Mouse (Mus musculus): ENCODE results near the gene Dnajb12.

Gene Dnajb12

DNA sequence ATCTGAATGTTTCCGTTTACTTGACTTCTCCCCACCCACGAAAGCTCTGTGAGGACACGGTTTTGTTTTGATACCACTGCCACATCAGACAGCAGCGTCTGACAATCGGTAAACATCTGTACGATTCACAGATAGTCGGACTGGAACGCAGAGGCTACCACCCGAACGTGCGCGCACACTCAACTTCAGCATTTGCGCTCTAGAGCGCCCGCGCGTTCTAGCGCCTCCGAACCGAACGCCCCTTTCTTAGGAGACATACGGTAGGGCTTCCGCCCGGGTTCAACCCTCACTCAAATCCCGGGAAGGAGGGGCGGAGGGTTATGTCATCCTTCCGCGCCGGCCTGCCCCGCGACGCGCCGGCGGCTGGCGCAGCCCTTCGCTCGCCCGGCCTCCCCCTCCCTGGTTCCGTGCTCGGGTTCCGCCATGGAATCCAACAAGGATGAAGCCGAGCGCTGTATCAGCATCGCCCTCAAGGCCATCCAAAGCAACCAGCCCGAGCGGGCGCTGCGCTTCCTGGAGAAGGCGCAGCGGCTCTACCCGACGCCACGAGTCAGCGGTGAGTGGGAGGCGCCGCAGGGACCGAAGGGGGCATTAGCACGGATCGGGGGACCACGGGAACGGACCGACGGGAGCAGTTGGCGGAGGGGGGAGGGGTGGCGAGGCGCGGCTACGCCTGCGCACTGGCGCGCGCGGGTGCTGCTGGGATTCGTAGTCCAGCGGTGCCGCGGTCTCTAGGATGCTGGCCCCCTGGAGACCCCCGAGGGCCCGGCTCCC lies at the start of gene Dnajb12:
TSS of gene Dnajb12 (plus strand) at position 302 of the 774 bp plus-strand sequence.
- peak; percentile 95 to 96 for DNase-seq (ENCODE audit: low spot score in 2 of 2)

DNA sequence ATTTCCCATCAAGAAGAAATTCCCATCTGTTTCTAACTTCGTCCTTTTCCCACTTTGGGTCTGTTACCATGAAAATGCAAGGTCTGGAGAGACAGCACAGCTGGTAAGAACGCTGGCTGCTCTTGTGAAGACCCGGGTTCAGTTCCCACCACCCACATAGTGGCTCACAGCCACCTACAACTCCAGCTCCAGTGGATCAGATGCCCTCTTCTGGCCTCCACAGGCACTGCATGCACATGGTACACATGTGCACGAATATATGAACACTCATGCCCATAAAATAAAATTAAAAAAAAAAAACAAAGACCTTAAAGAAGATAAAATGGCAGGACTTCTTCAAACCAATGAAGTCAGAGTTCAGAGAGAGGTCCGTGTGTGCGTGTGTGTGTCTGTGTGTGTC lies 49.5 kb upstream of the Dnajb12 start:
- no peak for DNase-seq (ENCODE audit: low spot score in 2 of 2)

DNA sequence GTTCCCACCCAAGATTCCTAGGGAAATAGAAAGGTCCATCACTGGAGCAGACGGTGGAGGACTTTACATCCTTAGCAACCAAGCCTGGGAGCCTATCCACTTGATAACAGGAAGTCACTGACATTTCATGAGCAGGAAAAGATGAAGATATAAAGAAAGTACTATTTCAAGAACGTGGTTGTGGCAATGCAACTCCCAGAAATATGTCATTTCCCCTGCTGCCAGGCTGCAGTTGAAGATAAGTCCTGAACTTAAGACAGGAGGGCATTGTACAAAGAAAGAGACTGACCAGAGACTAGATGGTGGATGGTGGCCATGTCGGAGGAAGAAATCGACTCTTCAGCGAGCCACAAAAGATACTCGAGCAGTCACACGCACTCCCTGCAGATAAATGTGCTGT lies 47.4 kb upstream of the Dnajb12 start:
- DNase-seq (ENCODE audit: low spot score in 2 of 2) = no peak

DNA sequence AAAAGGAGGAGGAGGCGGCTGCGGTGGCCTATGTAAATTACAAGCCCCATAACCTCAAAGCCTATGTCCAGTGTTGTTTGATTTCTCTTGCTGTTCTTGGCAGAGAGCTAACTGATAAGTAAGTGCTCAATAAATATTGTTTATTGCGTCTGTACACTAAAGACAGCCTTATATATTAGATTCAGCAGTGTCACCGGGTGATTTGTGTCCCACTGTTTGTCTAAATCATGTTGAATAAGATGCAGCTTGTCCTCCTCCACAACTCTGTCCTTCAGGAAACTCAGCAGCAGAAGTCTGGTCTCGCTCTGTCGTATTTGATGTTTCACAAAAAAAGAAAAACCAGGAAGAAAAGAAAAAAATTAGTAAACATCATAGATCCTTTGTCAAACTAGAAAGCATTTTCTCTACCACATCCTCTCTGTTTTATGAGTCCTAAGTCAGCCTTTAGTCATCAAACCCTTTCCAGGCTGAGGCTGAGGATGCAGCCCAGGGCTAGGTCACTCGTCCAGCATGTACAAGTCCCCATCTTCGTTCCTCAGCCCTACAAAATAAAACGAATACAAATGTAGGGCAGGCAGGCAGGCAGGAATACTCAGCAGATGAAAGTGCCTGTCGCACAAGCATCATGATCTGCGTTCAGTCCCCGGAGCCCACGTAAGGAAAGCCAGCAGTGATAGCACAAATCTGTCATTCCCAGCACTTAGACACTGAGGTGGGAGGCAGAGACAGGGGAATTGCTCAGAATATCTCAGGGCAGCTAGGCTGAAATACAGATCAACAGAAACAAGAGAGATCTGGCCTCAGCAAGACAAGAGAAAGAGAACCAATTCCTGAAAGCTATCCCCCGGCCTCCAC lies 43.8 kb upstream of the Dnajb12 start:
- peak in 1 of 2 experiments; percentile 41 for DNase-seq (ENCODE audit: low spot score in 2 of 2)

DNA sequence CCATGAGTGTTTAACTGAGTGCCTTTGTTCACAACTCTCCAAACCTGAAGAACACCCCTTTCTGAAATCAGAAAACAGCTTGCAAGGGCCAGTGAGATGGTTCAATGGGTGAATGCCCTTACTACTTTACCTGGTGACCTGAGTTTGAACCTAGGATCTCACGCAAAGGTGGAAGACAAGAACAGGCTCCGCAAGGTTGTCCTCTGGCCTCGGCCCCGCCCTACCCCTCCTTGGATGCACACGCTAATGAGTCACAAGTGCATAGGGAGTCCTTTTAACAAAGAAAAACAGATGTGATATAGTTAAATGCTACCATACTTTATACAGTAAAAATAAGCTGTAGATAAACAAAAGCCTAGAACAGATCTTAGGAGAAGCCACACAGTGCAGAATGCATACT lies 41.9 kb upstream of the Dnajb12 start:
- DNase-seq (ENCODE audit: low spot score in 2 of 2) = no peak

DNA sequence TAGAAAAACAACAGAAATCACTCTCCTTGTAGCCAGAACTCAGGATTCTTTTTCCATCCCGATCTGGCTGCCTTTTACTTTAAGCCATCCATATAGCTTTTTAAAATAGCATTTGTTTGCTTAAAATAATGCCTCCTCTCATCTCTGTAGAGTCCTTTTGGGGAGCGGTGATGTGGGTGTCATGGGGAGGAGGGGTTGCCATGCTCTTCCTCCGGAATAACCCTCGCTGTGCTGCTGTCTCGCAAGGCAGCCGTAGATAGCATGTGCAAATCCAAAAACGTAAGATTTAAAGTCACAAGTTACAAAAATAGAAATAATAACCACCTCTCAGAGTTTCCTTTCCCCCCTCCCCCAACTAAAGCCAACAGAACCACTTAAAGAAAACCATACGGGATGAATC lies 37.9 kb upstream of the Dnajb12 start:
- DNase-seq (ENCODE audit: low spot score in 2 of 2) = peak in 1 of 2 experiments; percentile 60

DNA sequence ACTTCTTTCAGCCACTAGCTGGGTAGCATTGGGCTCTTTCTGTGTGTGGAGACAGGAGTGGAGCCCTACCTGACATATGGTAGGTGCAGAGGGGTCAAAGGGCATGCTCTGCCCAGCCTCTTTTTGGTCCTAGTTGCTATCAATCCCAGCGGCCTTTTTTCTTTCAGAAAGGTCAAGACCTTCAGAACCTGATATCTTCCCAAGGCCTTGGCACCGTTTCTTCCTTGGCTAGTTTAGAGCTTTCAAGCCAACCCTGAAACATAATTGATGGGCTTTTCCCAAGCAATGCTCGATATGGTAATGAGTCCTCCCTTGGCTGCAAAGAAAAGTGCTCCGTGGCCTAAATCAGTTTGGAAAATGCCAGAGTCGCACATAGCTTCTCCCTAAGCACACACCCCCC lies 36.2 kb upstream of the Dnajb12 start:
- no peak for DNase-seq (ENCODE audit: low spot score in 2 of 2)

DNA sequence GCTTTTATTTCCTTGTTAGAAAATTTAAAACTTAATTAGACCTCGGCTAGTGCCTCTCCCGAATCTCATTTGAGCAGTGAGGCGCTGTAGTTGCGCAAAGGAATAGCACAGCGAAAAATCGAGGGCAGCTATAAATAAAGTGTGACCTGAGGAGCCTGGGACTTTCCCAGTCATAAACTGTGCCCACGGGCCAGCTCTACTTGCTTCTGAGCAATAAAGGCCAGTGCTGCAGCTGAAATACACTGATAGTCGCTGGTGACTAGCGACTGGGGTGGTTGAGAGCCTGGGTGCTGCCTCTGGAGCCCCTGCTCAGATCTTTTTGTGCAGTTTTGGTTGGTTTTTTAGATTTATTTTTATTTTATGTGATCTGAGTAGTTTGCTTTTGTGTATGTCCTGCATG lies 34.7 kb upstream of the Dnajb12 start:
- DNase-seq (ENCODE audit: low spot score in 2 of 2) = no peak

DNA sequence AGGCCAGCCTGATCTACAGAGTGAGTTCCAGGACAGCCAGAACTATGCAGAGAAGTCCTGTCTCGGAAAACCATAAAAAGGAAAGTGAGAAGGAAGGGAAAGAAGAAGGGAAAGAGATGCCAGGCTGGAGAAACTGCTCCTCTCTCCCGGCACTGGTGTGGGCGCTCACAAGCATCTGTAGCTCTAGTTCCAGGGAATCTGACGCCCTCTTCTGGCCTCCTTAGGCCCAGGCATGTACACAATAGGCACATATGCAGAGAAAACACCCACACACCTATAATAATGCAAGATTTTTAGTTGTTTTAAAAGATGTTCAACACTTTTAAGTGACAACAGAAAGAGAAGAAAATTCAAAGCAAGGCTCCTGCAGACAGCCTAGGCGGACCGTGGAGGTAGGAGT lies 32.9 kb upstream of the Dnajb12 start:
- DNase-seq (ENCODE audit: low spot score in 2 of 2) = peak in 1 of 2 experiments; percentile 72

DNA sequence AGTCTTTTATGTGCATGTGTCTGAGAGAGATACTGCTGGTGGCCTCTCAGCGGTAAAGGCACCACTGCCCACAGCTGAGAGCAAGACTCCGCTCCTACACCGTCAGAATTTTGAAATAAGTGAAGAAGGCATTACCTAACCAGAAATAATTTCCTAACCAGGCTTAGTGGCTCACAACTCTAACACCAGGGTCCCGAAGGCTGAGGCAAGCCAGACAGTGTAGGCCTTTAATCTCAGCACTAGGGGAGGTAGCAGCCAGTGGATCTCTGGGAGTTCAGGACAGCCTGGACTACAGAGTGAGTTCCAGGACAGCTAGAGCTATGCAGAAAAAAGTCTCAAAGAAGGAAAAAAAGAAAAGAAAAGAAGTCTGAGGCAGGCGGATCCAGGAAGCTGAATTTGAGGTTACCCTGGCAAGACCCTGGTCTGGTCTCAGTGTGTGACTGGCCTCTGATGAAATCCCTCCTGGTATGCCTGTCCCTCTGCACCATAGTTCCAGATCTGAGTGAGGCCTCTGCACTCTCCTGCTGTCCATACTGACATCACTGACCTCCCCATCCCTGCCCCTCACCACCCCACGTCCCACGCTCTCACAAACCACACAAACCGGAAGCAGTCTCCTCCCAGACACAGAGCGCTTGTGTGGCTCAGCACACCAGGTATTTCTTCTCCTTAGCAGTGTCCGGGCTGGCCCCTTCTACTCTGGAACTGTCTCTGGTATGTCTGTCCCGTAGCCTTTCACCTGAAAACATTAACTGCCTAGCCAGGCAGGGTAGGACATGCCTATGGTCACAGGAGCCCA lies 31.1 kb upstream of the Dnajb12 start:
- DNase-seq (ENCODE audit: low spot score in 2 of 2) = no peak

DNA sequence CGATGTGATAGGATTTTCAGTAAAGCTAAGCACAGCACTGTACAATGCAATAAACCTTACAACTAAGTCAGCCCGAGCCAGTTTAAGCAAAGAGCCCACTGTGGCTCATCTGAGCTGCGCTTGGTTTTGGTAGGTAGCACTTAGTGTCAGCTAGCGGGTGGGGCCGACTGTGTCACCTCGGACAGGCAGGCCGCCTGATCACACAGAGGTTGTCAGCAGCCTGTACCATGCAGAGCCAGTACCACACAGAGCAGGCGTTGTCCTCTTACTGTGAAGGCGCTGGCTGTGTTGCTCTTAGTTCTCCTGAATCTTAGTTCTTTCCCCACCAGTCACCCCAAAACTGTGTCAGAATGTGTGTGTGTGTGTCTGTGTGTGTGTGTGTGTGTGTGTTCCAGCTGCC lies 30.4 kb upstream of the Dnajb12 start:
- no peak for DNase-seq (ENCODE audit: low spot score in 2 of 2)

DNA sequence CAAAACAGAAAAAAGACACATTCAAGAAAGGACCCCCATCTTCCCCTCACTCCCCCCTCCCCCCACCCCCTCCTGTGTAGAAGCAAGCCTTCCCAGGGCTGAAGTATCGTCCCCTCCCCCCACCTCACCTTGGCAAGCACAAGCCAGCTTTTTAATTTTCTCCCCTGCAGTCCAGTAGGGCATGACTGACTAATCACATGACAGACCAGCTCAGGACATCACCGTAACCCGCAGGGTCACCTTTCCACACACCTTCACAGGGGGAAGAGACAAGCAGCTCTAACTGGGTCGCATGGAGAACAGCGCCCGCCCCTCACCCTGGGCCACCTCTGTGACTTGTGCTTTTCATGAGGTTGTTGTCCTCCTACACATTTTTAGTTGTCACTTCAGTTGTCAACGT lies 30.0 kb upstream of the Dnajb12 start:
- DNase-seq (ENCODE audit: low spot score in 2 of 2) = no peak

DNA sequence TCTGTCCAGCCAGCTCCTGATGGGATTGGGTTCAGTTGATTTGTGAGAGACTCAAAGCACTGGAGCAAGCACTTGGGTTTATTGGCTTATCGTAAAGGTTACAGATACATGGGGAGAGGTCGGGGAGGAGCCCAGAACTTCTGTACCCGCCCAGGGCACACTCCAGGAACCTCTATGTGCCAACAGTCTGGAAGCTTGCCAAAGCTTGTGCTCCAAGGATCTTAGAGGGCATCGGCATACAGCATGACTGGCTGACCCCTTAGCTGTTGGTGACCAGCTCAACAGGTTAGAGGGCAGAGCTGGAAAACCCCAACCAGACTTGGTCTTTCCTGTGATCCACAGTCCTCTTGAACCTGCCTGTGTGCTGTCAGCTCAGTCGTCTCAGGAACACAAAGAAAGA lies 22.2 kb upstream of the Dnajb12 start:
- DNase-seq (ENCODE audit: low spot score in 2 of 2) = no peak

DNA sequence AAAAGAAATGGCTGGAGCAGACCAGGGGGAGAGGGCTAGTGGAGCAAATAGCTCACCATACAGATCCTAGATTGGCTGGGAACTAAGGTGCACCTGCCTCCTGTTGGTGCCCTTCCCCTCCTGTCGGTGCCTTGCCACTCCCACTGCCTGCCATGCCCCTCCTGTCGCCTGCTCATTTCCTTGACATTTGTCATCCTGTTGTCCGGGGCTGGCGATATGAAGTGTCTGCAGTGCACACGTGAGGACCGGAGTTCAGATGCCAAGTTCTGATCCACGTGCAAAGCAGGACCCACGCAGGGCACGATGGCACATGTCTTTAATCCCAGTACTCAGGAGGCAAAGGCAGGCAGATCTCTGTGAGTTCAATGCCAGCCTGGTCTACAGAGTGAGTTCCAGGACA lies 18.7 kb upstream of the Dnajb12 start:
- DNase-seq (ENCODE audit: low spot score in 2 of 2) = no peak

DNA sequence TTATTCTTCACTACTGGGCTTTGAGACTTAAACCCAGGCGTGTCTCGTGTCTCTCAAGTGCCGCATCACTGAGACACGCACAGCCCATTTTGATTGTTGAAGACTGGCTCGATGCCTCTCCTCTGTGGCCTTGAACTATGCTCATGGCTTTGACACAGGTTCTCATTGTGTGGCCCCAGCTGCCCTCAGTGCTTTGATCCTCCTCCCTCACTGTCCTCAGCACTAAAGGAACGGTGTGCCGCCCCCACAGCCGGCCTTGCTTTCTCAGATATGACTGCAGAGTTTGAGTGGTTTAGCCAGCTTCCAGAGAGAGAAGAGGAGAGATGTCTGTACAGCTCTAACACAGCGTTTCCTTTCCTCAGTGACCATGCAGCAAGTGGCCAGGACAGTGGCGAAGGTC lies 18.2 kb upstream of the Dnajb12 start:
- DNase-seq (ENCODE audit: low spot score in 2 of 2) = no peak

DNA sequence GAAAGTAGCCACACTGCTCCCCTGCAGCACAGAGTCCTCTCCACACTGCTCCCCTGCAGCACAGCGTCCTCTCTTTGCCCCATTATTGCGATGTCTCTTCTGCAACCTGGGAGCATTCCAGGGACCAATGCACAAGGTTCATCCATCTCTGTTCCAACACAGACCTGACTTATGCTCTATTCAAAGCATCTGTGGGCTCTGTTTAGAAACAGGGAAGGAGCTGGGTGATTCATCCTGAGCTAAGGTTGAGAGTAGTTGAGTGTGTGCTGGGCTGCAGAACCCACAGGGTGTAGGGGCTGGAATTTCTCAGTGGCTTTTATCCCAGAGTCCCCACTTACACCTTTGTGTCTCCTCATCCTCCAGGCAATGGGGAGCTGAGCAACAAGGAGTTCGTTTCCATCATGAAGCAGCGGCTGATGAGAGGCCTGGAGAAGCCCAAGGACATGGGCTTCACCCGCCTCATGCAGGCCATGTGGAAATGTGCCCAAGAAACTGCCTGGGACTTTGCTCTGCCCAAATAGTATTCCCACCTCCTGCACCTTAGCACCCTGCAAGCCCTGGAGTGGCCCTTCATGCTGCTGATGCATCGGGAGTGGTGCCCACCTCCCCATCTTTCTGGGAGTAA lies 16.4 kb upstream of the Dnajb12 start:
- no peak for DNase-seq (ENCODE audit: low spot score in 2 of 2)

DNA sequence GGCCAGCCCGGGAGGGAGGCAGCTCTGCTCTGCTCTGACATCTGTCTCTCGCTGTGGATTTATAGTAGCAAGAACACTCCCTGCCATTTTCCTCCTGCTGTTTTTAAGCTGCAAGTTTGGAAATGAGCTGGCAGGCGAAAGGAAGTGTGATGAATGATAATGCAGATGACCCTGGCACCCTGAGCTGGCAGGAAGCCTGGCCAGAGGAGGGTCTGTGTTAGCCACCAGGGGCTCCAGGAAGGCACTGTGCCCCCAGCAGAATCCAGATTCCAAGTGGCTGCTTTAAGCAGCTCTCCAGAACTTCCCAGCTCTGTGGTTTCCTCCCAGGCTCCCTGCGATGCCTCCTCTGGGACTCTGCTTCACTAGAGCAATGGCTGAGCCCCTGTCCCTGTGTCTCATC lies 15.7 kb upstream of the Dnajb12 start:
- DNase-seq (ENCODE audit: low spot score in 2 of 2) = no peak

DNA sequence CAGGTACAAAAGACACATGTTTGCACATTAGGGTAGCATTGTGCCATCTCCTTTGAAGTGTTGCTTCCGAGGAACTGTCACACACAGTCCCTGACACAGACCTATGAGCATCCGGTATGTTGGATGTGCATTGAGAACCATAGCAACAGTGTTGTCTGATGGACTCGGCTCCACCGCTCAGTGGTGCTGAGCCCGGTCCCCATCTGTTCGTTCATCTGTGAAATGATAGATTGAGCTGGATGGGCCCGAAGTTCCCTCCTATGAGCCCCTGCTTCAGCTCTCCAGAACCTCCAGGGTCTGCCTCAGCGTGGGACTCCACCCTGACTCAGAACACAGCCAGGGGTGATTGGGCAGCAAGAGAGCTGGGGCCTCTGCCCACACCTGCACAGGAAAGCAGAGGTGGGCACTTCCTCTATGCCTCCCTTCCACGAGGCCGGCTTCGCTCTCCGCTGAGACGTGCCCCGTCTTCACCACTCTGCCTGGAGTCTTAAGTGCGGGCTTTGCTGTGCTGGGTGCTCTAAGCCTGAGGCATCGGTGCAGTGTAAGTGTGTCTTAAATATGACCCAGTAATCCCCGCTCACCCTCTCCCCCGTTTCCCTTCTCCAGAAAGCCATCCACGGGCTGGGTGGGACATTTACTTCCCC lies 15.0 kb upstream of the Dnajb12 start:
- DNase-seq (ENCODE audit: low spot score in 2 of 2) = no peak

DNA sequence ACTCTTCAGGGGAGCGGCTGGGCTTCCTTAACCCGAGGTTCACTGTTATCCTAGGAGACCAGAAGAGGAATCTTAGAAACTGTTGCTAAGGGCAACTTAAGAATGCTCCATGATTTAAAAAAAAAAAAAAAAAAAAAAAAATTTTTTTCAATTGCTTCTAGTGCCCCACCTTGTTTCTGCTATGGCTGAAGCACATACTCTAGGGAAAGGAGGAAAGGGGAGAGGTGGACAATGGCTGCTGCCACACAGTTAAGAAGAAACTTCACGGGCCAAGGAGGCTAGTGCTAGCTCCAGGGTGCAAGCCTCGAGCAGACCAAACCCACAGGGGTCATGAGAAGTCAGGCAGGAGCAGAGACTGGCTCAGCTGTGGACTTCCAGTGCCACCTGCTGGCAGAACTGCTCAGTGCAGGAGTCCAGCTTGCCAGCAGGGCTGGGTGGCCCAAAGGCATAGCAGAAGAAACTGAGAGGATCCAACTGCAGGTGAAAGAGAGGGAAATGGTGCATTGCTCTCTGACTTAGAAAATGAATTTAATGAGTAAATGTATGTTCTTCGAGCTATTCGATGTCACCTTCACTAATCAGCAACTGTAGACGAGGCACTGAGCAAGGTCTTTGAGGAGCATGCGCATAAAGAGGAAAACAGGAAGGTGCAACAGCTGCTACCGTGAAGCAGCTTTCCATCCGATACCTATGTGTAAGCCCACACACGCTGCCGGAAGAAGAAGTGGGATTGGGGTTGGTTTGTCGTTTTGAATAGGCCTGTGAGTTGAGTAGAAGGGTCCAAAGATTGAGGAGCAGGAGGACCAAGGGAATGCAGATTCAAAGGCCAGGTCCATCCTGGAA lies 14.3 kb upstream of the Dnajb12 start:
- DNase-seq (ENCODE audit: low spot score in 2 of 2) = peak; percentile 86 to 90

DNA sequence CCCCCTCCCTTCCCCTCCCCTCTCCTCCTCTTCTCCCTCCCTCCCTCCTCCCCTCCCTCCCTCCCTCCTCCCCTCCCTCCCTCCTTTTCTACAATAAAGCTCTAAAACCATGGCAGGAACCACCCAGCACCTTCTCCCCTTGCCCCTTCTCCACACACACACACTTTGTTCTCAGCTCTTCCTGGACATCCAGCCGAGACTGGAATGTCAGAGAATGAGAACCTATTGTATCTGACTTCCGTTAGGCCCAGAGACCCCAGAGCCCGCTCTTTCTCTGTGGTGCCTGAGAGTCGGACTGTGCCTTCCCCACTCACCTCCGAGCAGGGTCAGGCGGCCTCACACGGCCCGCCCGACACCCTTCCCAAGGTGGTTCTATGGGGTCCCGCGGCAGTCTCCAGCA lies 11.1 kb upstream of the Dnajb12 start:
- DNase-seq (ENCODE audit: low spot score in 2 of 2) = no peak

All from frontal cortex, postnatal 36 days (tissue).